Mouse (Mus musculus): ENCODE data around the gene Rab5if.

The Rab5if gene

GRCm38 (mm10) chr2:156923057-156923456 is 60.1 kb downstream of the Rab5if start:
- DNase-seq (ENCODE audit: low spot score in 2 of 2): no peak

All from frontal cortex, postnatal 14 days (tissue).